Mouse (Mus musculus): Measurements from ENCODE around the gene Bst2.

Gene Bst2

GRCm38 (mm10) chr8:71537028-71537867 is at the start of gene Bst2:
Bst2 (minus strand) TSS chr8:71537456.
- DNase-seq, result peak; percentile 96

- DNase-seq, result no peak
These were observed 49.6 kb upstream of the Bst2 start for GRCm38 (mm10) chr8:71586891-71587290.

GRCm38 (mm10) chr8:71580201-71580600 is 42.9 kb upstream of the Bst2 start:
- no peak for DNase-seq

GRCm38 (mm10) chr8:71579476-71579875 is 42.2 kb upstream of the Bst2 start:
- DNase-seq, result no peak

DNA sequence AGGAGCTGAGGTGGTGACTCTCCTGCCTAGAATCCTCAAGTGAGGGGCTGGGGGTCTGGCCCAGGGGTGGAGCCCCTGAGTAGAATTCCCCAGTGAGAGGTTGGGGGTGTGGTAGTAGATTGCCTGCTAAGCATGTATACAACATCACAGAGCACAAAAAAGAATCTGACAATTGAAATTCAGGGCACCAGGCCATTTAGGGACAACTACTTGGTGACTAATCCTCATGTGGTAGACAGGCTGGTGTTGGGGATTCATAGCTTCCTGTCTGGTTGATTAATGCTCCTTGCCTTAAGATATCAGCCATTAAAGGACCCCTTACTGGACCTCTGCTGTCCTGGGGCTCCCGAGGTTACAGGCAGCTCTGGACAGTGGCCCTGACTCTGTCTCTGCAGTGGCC is 41.8 kb upstream of the Bst2 start:
- DNase-seq, result no peak

GRCm38 (mm10) chr8:71577856-71578387 is 40.7 kb upstream of the Bst2 start:
- no peak for DNase-seq

DNA sequence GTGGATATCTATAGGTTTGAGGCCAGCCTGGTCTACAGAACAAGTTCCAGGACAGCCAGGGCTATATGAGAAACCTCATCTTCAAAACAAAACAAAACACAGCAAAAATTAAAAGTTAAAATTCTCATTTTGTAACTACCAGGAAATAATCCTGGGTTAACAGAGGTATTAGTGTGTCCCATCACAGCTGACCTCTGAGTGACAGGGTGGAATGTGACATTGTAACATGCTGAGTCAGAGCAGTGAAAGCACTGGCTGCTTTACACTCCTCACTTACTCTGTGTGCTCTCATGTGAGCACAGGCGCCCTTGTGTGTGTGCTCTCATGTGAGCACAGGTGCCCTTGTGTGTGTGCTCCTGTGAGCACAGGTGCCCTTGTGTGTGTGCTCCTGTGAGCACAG is 37.8 kb upstream of the Bst2 start:
- DNase-seq, result no peak

DNA sequence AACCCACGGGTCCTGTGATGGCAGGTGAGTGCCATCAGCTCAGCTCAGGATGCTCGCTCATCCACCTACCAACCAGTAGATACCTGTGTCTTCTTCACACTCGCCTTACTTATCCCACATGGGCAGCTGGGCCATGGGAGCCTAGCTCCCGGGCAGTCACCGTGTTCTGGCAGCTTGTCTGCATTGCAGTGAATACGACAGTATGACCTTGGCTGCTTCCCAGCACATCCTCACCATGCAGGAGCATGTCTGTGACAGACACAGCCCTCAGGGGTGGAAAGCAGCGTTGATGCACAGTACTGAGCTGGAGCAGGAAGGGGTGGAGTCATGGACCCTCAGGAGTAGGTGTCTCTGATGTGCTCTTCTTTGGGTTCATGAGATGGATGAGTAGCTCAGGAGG is 37.2 kb upstream of the Bst2 start:
- DNase-seq, result no peak

DNA sequence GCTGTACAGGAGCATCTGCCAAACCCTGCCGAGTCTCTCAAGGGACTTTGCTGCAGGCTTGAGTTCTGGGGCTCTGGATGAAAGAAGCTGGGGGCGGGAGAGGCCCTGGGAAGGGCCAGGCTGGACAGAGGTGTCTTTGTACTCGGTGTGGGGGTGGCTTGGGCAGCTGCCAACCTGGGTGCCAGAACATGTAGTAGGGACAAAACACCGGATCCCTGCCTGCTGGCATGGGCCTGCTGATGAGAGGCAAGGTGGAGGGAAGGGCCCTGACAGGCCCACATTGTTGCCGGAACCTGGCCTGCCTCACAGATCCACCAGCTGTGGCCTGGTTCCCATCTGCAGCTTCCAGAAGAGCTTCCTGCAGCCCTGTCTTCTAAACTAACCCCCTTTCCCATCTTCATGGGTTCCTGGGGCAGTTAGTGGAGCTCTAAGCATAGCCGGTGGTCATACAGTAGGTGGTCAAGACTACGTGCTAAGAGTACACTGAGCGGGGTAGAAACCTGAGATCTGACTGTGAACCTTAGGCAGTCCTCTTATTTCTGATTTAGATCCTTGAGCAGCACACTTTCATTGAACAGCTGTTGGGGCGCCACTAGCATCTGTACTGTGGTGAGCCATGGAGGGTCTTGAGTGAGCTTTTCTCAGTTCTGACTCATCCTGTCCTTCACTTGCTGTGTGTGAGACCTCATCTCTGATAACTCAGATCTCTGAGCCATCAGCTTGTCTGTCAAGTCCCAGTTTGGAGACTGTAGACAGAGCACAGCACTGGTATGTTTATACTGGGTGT is 35.8 kb upstream of the Bst2 start:
- DNase-seq, result peak; percentile 33 to 62

DNA sequence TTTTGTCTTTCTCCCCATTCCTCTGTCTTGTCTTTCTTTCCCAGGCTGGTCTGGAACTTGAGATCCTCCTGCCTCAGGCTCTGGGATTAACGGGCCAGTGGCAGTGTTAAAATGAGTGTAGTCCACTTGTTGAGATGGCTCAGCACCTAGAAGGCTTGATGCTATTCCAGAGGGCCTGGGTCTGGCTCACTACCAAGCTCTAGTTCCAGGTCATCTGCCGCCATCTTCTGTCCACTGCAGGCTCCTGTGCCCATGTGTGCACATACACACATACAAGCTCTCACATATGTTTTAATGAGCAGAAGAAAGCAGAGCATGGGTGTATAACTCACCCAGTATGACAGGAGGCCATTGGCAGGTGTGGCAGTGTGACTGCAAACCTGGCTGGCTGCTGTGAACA is 34.8 kb upstream of the Bst2 start:
- DNase-seq, result no peak

GRCm38 (mm10) chr8:71570291-71570954 is 33.2 kb upstream of the Bst2 start:
- peak; percentile 97 to 98 for DNase-seq

- peak; percentile 96 to 97 for DNase-seq
These were observed 32.4 kb upstream of the Bst2 start for GRCm38 (mm10) chr8:71569366-71570290.

- DNase-seq, result peak in 1 of 2 experiments; percentile 27
These were observed 31.7 kb upstream of the Bst2 start for GRCm38 (mm10) chr8:71568941-71569340.

- DNase-seq, result peak; percentile 74 to 83
These were observed 31.2 kb upstream of the Bst2 start, which contains the start of gene Slc27a1 for GRCm38 (mm10) chr8:71568387-71568937. Slc27a1 (plus strand) TSS chr8:71568882.

DNA sequence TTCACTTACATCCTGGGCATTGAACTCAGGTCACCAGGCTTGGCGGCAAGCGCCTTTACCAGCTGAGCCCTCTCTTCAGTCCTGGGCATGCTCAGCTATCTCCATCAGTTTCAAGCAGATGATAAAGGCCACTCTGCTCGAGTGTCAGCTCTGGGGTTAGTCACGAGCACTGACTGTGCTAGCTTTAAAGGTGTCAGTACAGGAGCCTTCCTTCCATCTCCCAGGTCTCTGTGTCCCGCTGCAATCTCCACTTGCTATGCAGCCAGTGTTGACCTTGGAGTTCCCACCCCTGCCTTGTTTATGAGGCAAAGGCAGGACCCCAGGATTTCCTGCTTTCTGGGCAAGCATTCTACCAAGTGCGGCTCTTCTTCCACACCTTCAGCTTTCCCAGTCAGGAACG is 30.3 kb upstream of the Bst2 start:
- DNase-seq, result no peak

GRCm38 (mm10) chr8:71566501-71566900 is 29.2 kb upstream of the Bst2 start, which contains the start of gene Nxnl1:
Nxnl1 (minus strand) TSS chr8:71566601.
- no peak for DNase-seq

GRCm38 (mm10) chr8:71563992-71564391 is 26.7 kb upstream of the Bst2 start:
- DNase-seq, result no peak

GRCm38 (mm10) chr8:71562751-71563150 is 25.5 kb upstream of the Bst2 start:
- DNase-seq, result peak; percentile 72 to 84

- DNase-seq, result peak; percentile 59 to 63
These were observed 24.1 kb upstream of the Bst2 start for GRCm38 (mm10) chr8:71561401-71561800.

GRCm38 (mm10) chr8:71560765-71561164 is 23.5 kb upstream of the Bst2 start:
- DNase-seq, result no peak

- DNase-seq, result no peak
These were observed 22.8 kb upstream of the Bst2 start for GRCm38 (mm10) chr8:71560071-71560470.
